Comparison of ENCODE assay signal across 7 mouse cellular contexts in the genomic region with DNA sequence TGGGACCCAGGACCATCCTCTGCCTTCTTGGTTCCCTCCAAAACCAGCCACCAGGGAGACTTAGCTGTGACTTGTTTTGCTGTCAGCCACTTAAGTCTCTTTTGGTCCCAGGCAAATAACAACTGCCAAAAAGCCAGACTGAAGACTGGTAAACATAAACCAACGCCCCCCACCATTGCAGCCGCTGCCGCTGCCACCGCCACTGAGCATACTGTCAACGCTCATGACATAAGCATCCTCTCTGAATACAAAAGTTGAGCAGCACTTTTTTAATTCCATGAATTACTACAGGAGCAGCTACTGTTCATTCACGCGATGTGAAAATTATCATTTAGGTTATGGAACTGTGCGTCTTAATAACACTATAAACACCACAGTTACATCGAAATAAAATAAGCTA. TPM values are rescaled to one million over a fixed set of nuclear protein-coding genes. Genes with fewer than 3 reads are reported as not detected.
DNase-seq lines count a peak whose midpoint lies in the region; ATAC-seq and TF ChIP-seq lines count a peak whose summit lies in the region.

No protein-coding gene starts in this region.

- H3K4me2 ChIP-seq in limb, embryonic 12.5 days = peak overlapping the region; percentile 81
- H3K4me2 ChIP-seq in stomach, embryonic 15.5 days = peak overlapping the region; percentile 79

- no peak for TF ChIP-seq CTCF in lung, adult 2 months (IDR thresholded peaks at IDR 0.05; ENCODE audit: insufficient read depth, low read length)

- peaks cover 11% of the 10 kb centered on the region; the same call in 1 of the 2 replicates for H3K36me3 ChIP-seq in forebrain, embryonic 10.5 days (replicated peaks)
- H3K36me3 ChIP-seq in limb, embryonic 12.5 days = no peaks in the 10 kb centered on the region
- no peaks in the 10 kb centered on the region for H3K36me3 ChIP-seq in stomach, embryonic 15.5 days

- H3K9ac ChIP-seq in limb, embryonic 12.5 days (replicated peaks) = no peak overlapping the region
- H3K9ac ChIP-seq in stomach, embryonic 15.5 days = no peak overlapping the region

- no peak for ATAC-seq in limb, embryonic 12.5 days (ENCODE audit: insufficient number of reproducible peaks, insufficient read depth, low FRiP score, low TSS enrichment, low read depth)
- ATAC-seq in stomach, embryonic 15.5 days (ENCODE audit: insufficient read depth, low FRiP score, low read depth) = no peak

- H3K27ac ChIP-seq in forebrain, embryonic 10.5 days = no peak overlapping the region
- H3K27ac ChIP-seq in limb, embryonic 12.5 days = no peak overlapping the region
- H3K27ac ChIP-seq in stomach, embryonic 15.5 days = no peak overlapping the region

- H3K9me3 ChIP-seq in forebrain, embryonic 10.5 days = no peaks in the 10 kb centered on the region
- no peaks in the 10 kb centered on the region for H3K9me3 ChIP-seq in limb, embryonic 12.5 days
- no peaks in the 10 kb centered on the region for H3K9me3 ChIP-seq in stomach, embryonic 15.5 days

- H3K27me3 ChIP-seq in forebrain, embryonic 10.5 days (ENCODE audit: poor library complexity, severe bottlenecking) = peaks cover 13% of the 10 kb centered on the region
- H3K27me3 ChIP-seq in limb, embryonic 12.5 days = no peaks in the 10 kb centered on the region; the same call in 1 of the 2 replicates
- H3K27me3 ChIP-seq in stomach, embryonic 15.5 days (replicated peaks) = no peaks in the 10 kb centered on the region

- no peak for DNase-seq in lung, adult 2 months
- no peak for DNase-seq in lung, adult 18-20 months
- DNase-seq in forebrain, embryonic 10.5 days (ENCODE audit: extremely low spot score, low spot score) = no peak
- no peak for DNase-seq in spleen, postnatal 4 days (ENCODE audit: low spot score in 2 of 2)
- DNase-seq in adrenal gland, adult 18-20 months (ENCODE audit: low spot score in 2 of 2) = no peak

- no peak for TF ChIP-seq POLR2A in lung, adult 2 months (IDR thresholded peaks at IDR 0.05; ENCODE audit: borderline replicate concordance, extremely low read depth, low read depth, low read length)

- H3K4me1 ChIP-seq in lung, adult 2 months (ENCODE audit: control insufficient read depth, insufficient read depth, low read length) = no peaks in the 10 kb centered on the region
- H3K4me1 ChIP-seq in forebrain, embryonic 10.5 days = peaks cover 27% of the 10 kb centered on the region
- H3K4me1 ChIP-seq in limb, embryonic 12.5 days (replicated peaks) = peaks cover 17% of the 10 kb centered on the region
- H3K4me1 ChIP-seq in stomach, embryonic 15.5 days = 0 out of 2 replicates have a peak, but pooled peaks cover 6% of the 10 kb centered on the region

- WGBS in lung, adult 2 months = 37% methylated on average over 9 of the region's 9 CpGs
- 36% methylated on average over 9 of the region's 9 CpGs for WGBS in forebrain, embryonic 10.5 days
- 17% methylated on average over 9 of the region's 9 CpGs for WGBS in limb, embryonic 12.5 days
- 23% methylated on average over 9 of the region's 9 CpGs for WGBS in stomach, embryonic 15.5 days

- peak overlapping the region; percentile 1 for H3K4me3 ChIP-seq in lung, adult 2 months (replicated peaks; ENCODE audit: extremely low read depth, low read depth, low read length)
- peak overlapping the region; percentile 85 for H3K4me3 ChIP-seq in forebrain, embryonic 10.5 days
- peak overlapping the region; percentile 88 for H3K4me3 ChIP-seq in limb, embryonic 12.5 days (replicated peaks)
- H3K4me3 ChIP-seq in stomach, embryonic 15.5 days (replicated peaks) = peak overlapping the region; percentile 86

RNA-seq across cellular contexts. Expression of a gene that starts 1.6 kb away (rescaled TPM):
- 24.4 and 30.0 TPM in 2 replicates for polyA plus RNA-seq in lung, adult 2 months (2012; rRNA removed)
- polyA plus RNA-seq in forebrain, embryonic 10.5 days (2016; fragmentation: Nextera tagmentation; extraction: Ambion mirVana) = 23.7 and 27.3 TPM in 2 replicates
- polyA plus RNA-seq in limb, embryonic 12.5 days (2016; fragmentation: Nextera tagmentation; extraction: Ambion mirVana) = 23.4 and 26.4 TPM in 2 replicates
- 28.5 and 29.9 TPM in 2 replicates for polyA plus RNA-seq in stomach, embryonic 15.5 days (2015; fragmentation: Nextera tagmentation; extraction: Ambion mirVana)
- 10 to 100 TPM; 30.5 to 53.7 TPM for total RNA-seq in adrenal gland, adult 18-20 months (2021)

Comparison
In these comparisons a context has a peak if more than half of its experiments do, and no peak if none do; other contexts are left out.
1. H3K4me3 ChIP-seq: peak in every context shown above with its lines; median percentile 88 in limb, embryonic 12.5 days; 86 in stomach, embryonic 15.5 days; 85 in forebrain, embryonic 10.5 days; 1 in lung, adult 2 months.